Mouse (Mus musculus): ENCODE measurements around the gene Nog.

DNA sequence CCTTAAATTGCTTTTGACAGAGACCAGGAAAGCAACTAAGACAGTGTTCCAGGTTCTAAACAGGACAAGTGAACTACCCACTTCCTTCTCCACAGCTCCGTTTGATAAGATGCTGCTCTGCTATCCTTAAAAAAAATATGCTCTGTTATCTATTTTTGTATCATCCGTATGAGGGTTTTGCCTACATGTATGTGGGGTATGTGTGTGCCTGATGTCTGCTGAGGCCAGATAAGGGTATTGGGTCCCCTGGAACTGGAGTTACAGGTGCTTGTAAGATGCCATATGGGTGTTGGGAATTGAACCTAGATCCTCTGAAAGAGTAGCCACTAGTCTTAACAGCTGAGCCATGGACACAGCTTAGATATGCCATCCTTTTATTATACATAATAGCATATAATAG is 19.6 kb upstream of the Nog start:
- no peak for TF ChIP-seq POLR2A (IDR thresholded peaks at IDR 0.05; ENCODE audit: borderline replicate concordance, insufficient read depth, low read length)
- no peak for TF ChIP-seq CTCF (IDR thresholded peaks at IDR 0.05; ENCODE audit: borderline replicate concordance, insufficient read depth, low read depth, low read length)

All from cerebellum, adult 2 months (tissue).